Mouse (Mus musculus) kidney, postnatal 4 days (tissue): ENCODE measurements around the gene Mrpl37.

Experiments used
- DNase-seq, 2 experiments: peaks; one replicate each; pipeline ENCODE4 v3.0.0; 2021; ENCODE audit warnings: mixed read lengths in 2 of 2

Gene Mrpl37

DNA sequence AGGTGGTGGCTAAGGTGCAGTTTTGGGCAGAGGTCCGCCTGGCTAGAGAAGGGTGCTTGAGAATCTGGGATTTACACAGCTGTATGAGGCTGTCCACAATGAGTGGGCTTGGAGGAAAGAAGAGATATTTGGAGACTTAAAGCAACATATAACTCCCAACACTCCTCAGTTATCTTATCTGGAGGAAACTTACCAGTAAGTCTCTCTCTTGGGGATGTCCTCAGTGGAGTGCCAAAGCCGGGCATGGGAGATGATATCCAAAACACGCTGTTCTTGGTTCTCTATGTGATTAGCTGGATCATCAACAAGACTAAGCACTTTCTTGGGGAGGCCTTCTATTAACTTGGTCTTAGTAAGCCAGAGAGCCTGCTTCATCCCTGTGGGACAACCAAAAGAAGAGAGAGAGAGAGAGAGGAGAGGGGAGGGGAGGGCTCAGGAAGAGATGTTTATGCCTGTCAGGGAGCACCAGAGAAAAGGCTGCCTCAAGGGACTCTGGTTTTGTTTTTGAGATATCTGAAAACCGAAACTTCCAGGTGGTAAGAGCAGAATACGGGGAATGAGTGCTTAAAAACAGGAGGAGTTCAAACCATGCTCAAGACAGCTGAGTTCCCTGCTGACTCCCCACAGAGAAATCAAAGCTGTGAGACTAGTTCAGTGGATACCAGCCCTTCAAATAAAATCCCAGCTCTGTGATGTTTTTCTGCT lies 2.1 kb downstream of the Mrpl37 start:
- no peak for DNase-seq

DNA sequence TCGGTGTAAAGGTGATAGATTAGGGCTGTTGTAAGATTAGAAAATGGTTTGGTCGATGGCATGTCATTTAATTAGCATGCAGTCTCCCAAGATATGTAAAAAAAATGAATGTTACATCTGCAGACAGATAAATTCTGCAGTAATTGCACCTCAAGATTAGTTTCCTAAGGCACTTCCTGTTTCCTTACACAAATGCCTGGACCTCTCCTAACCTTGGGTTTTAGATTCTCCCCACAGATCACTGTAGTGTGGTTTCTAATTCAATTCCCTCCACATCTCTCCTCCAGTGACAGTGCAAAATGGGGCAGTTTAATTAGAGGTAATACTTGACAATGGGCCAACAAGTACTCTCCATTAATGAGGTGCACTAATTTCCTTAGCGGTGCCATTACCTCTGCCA lies 3.5 kb downstream of the Mrpl37 start:
- no peak for DNase-seq

DNA sequence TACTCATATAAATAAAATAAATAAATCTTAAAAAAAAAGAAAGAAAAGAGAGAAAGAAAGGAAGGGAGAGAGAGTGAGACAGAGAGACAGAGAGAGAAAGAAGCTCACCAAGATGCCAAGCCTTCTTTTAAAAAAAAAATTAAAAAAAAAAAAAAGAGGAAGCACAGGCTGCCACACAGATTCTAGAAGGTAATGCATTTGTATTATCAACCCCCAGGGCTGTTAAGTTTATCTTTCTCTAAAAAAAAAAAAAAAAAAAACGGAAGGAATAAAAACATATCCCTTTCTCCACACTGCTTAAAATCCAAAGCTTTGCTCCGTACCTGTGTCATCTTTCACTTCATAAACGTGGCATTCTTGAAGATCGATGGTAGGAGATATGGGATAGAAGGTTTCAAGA lies 5.1 kb downstream of the Mrpl37 start:
- no peak for DNase-seq

DNA sequence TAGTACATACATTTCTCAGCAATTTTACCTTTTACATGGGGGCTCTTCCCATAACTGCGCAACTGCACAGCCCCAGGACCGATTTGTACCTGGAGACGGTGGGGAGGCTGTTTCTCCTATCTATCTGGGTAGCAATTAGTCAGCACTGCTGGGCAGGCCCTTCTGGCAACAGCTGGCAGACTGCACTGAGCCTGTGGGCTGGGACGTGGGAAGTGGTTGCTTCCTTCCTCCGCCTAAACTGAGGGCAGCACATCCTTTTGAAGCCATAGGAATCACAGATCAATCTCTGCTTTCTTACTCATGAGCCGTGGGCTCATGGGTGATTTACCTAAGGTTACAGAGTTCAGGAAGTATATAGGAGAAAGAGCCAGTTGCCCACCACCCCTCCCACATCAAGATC lies 7.9 kb downstream of the Mrpl37 start:
- DNase-seq, result no peak

DNA sequence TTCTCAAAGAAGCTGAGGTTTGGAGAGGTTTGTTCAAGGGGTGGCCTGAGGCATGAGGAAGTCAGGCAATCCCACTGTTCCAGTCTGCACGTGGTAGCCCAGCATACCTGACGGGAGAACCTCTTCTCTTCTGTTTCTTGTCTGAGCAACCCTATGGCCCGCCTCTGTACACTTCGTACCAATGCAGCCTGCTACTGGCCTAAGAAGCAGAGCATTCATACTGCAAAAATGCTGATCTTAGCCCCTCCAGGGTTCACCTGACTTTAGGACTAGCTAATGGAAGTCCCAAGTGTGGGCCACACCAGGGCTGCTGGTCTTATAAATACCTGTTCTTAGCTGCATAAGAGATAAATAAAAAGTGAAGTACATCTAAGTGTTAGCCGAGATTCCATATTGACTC lies 8.3 kb downstream of the Mrpl37 start:
- no peak for DNase-seq

DNA sequence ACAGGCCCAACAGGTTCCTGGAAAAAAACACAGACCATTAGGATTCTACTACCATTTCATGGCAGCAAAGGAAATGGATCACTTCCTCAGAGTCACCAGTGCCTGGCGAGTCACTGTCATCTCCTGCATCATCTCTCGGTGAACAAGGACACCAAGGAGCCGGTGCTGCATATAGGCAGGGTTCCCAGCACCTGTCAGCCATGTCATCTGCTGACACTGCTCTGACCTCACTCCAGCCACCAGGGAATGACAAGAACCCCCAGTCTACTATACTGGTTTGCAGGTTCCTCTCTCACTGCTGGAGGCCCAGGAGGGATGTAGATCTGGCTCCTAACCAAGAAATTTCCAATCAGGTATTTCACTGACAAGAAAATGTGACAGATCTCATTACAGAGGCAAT lies 10.6 kb downstream of the Mrpl37 start:
- no peak for DNase-seq

DNA sequence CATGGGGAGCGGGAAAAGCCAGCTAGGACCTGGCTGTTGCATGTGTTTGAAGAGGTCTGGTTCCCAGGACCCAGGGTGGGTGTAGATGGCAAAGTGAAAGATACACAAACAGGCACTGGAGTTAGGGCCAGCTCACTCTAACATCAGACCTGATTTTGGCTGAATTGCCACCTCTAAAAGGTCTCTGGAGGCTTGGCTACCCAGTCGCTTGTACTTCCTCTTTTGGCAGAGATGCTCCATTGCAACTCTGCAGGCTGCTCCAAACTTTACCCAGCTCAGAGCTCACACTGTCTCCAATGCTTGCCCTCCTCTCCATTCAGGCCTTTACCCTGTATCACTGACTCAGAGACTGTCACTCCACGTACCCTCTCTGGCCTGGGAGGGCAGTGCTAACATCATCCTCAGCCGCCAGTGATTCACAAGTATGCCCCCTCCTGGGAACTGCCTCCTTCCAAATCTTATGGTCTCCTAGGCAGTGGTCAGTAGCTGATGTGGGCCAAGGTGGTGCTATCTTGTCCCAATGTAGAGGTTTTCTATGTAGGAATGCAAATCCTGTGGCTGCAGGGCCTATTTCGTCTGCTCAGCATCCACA lies 13.6 kb downstream of the Mrpl37 start:
- DNase-seq, result peak in 1 of 2 experiments; percentile 29

DNA sequence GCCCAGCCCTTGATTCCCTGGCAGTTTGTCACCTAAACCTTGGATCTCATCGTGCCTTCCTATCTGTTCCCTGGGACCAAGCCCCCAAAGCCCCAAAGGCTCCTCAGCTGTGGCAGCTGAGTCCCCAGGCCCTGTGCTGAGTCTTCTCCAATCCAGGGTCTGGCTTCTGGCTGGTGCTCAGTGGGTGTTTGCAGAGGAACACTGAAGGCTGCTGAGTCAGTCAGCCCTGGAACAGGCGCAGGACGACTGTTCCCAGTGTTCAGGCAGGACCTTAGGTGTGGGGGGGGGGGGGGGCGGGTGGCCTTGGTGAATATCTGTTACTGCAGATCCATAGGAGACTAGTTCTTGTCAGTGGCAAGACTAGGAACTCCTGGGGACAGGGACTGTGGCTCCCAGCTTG lies 14.8 kb downstream of the Mrpl37 start:
- DNase-seq, result no peak

DNA sequence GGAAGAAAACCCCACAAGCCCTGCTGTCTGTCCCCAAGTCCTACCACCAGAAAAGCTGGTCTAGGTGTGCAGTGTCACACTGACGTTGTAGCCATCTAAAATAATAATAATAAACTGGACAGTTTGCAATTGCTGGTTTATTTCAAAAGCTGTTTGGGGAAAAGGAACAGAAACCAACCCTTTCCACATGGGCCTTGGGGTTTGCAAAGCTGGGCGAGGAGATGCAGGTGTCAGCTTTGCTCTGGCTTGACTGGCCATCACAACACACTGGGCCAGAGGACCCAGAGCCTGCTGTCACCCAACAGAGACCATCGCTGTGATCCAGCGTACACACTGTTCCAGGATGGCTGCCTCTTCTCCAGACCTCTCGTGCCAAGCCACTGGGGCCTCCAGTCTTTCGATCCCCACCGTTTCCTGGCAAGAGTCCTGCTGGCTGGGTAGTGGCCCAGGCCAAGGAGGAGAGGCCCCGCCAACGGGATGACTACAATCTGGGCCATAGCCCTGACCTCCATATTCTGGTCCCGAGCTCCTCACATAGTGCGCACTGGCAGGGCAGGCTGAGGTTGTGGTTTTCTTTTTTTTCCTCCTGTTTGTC lies 18.0 kb downstream of the Mrpl37 start:
- no peak for DNase-seq

DNA sequence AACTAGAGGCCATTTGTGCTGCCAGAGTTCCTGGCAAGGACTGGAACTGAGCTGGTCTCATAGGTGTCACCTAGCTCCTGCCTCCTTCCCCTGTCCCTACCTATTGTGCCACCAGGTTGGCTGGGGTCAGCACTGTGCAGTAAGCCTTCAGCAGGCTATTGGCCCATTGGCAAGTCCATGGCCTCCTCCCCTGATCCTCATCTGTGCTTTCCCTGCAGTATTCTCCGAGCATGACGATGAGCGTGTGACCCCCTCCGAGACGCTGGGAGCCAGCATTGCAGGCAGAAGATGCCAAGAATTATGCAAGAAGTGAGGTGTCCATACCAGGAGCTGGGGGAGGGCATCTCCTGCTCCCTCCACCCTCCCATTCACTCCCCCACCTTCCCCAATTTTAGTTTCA lies 18.9 kb downstream of the Mrpl37 start:
- DNase-seq, result no peak

DNA sequence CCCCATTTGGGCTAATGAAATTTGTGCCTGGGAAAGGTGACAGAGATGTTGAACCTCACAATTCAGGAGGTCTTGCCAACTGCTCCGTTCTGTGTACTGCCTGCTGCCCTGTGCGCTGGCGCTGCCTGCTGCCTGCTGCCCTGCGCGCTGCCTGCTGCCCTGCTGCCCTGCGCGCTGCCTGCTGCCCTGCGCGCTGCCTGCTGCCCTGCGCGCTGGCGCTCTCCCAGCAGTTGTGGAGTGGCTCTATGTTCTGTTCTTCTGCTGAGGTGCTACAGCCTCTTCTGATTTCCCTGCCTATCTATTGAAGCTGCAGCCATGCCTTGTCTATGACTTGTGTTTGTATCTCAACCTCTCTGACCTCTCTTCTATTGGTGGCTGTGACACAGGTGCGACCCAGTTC lies 21.5 kb downstream of the Mrpl37 start:
- DNase-seq, result no peak

DNA sequence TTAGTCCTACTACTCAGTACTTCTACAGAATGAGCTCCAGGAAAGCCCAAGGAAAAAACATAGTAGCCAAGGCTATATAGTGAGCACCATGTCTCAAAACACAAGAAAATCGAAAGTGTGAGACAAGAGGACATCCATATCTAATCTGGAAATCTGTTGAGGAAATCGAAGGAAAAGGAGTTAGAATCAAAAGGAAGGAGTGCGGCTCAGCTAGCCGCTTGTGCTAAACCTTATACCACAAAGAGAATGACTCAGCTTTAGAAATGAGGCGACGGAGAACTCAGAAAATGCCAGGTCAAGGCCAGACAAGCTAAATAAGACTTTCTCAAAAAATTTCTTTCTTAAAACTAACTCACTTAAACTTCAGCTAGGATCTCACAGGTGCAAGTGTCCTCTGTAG lies 24.4 kb downstream of the Mrpl37 start:
- DNase-seq, result no peak

DNA sequence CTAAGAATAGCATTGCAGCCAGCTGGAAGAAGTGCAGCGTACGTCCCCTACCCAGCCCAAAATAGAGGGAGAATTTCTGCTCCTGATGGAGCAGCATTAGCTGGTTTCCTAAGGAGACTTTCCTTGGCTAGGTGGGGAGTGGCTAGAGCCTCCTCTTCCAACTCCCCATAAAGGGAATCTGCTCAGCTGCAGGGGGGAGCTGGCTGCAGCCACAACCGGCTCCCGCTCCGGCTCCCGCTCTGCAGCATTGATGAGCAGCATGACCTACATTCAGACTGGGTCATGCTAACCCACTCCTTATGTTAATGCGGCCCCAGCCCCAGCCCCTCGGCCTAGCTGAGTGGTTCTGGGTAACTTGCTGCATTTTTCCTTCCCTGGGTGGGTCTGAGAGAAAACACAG lies 27.4 kb downstream of the Mrpl37 start:
- no peak for DNase-seq

DNA sequence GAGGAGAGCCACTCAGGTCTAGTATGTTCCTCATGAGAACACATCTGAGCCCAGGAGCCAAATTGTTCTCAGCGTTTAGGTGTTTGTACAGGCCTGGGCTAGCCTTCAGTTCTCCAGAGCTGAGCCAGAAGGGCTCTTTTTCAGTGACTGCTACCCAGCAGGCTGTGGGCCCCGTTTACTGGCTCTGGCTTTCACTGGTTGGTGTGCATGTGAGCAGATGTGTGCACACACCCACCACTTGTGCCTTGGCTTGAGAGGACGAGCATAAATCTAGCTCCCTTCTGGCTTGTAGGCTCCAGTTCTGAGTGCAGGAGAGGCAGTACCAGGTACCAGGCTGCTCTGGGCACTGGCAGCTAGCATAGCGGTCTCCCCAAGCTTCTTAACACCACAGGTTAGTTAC lies 28.4 kb downstream of the Mrpl37 start:
- no peak for DNase-seq

DNA sequence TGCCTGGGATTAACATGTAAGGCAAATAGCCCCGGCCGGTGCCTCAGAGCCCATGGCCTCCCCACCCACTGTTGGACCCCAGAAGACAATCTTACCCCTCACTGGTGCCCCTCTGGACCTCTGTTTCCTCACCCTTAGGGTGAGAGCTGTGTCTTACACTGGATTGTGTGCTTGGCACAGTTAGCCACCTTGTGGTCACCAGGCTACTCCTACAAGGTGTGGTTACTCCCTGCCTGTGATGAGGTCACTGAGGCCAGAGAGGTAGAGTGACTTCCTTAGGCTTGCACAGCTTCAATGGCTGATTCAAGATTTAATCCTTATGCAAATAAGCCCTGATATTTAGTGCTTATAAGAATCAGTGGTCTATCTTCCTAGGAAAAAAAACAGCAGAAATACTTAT lies 29.7 kb downstream of the Mrpl37 start:
- no peak for DNase-seq

DNA sequence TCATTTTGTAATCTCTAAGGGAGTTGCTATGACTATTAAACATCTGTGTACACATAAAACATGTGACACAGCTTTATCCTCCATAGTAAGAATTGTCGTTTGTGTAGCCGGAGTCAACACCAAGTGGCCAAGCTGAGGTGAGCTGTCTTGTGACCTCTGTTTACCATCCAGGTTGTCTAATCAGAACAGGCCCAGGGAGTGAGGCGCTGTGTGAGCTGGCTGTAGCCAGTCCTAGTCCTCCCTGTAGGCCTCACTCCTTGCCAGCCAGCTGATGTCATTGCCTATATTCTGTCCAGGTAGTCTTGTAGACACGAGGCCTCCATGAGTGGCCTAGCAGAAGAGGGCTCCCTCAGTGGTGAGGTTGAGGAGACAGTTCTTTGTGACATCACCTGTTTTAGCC lies 31.0 kb downstream of the Mrpl37 start:
- no peak for DNase-seq

DNA sequence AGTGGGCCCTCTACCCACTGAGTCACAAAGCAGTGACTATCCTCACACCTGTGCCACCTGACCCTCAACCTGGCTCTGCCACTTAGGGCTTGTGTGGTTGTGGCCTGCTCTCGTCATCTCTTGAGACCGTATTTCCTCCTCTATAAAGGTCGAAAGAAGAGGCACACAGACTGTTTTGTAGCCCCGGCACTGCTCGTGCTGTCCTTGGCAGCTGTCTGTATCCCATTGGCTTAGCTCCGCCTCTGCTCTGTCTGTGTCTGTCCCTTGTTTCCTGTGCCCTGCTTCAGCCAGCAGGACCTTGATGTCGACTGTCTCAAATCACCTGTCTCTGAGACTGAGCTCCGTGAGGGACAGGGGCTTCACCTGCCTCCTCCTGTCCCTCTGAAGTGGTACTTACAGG lies 40.2 kb downstream of the Mrpl37 start:
- no peak for DNase-seq

DNA sequence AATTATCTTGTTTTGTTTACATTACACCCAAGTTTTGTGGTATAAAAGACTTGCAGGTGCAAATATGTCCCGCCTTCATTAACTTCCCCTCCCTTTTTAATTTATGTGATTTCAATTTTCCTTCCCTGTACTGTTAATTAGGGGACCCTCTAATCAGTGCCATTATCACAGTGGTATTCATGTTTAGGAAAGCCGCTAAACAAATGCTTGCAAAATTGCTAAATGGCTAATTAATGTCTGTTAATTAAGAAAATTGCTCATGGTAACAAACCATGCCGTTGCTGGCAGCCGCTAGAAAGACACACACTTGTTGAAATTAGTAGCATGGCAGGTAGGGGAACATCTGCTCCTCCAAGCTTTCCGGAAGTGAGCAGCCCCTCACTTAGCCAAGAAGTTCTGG lies 41.3 kb downstream of the Mrpl37 start:
- no peak for DNase-seq

DNA sequence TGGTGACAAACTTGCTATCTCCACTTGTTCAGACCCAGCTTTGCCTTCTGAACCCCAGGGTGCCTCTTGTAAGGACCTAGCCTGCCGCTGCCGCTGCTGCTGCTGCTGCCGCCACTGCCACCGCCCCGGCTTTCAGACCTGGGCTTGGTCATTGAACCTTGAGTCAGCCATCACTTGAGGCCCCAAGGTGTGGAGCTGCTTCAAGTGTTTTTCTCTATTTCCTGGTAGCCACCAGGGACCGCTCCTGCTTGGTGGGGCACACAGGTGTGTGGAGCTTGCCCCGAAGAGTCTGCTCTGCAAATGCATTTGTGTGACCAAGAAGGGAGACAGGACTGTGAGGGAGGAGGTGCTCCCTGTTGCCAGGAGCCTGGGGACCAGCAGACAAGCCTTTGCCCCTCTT lies 41.8 kb downstream of the Mrpl37 start:
- DNase-seq, result no peak

DNA sequence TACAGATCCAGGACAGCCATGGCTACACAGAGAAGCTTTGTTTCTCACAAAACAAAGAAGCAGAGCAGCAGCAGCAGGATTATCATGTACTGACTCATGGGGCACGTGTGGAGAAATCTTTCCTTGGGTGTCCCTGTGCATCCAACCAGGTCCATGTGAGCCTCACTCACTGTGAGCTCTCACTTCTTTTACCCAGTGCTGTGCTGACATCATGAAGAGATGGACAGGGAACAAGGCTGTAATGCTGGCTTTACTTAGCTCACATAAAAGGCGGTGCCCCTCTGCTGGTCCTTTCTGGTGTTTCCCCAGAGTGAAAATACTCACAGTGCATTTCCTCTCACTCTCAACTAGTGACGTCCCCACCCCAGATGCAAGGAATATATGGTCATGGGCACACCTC lies 45.2 kb downstream of the Mrpl37 start:
- no peak for DNase-seq

DNA sequence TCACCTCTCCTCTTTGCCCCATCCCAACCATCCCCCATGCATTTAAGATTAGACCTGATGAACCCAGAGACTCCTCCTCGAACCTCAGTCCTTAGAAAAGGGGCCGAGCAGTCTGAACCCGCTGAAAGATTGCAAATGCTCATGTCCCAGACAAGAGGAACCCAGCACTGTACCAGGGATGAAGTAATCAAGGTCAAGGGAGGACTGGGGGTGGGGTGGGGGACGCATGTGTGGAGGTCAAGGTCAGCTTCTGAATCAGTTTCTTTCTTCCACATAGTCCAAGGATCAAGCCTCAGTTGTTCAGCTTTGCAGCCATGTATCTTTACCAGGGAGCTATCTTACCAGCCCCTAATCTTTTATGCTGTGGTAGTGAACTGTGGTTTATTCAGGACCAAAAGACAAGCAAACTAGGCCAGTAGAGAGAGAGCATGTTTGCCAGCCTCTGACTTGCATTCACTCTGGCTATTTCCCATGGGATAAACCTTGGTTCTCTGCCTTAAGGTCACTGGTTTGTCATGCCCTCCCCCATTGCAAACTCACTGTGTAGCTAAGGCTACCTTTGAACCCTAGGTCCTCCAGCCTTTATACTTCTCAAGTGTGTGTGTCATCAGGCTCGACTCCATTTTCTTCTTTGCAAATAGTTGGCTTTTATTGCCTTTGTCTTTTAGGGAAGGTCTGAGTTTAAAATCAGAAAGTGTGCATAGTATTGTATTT lies 46.2 kb downstream of the Mrpl37 start:
- no peak for DNase-seq

DNA sequence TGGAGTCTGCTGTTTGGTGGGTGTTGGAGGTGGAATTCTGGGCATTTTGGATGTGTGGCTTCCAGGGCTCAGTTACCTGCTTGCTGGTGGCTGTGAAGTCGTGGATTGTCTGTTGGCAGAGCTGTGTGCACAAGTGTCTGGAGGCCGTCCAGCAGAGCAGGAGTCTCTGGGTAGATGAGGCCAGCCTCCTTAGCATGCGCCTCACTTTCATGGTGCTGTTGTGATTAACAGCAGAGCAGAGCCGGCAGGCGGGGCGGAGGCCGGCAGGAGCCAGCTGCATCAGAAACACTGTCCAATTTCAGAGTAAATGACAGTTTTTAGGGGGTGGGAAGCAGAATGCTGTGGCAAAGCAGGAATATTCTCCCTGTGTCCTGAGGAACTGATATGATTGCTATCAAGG lies 47.6 kb downstream of the Mrpl37 start:
- DNase-seq, result peak in 1 of 2 experiments; percentile 27

DNA sequence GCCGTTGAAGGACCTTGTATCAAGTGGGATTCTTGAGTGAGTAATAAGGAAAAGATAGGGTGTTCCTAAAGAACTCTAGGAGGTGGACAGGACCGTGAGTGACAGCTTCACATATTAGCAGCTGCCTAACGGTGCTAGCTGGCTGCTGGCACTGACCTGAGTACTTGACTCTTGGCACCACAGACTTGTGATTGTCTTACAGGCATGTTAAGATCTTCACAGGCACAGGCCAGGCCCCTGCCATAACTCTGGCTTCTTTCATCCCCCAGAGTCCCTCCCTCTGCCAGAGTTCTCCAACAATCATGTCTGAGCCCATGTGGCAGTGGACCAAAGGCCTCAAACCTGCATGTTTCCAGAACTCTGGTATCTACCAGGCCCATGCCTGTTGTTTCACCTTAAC lies 48.1 kb downstream of the Mrpl37 start:
- DNase-seq, result no peak

DNA sequence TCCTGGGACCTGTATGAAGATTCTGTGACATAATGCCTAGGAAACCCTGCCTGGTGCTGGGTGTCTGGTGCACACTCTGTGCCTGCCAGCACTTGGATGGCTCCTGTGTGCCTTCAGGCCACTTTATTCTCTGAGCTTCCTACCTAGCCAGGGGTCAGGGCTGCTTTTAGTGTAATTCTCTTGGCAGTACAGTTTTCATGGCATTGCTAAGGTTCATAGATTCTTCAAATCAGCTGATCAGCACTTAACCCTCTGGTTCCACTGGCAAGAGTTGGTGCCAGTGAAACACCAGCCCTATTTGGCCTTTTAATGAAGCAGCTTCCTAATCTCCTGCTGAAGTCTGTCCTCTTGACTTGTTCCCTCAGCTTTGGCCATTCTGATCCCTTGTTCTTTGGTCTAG lies 49.4 kb downstream of the Mrpl37 start:
- no peak for DNase-seq
